Mouse (Mus musculus) hindbrain, embryonic 11.5 days (tissue): ENCODE measurements around the gene Cmtm7. TPM values are rescaled to one million over a fixed set of nuclear protein-coding genes. Genes with fewer than 3 reads are reported as not detected.

Experiments used
- ATAC-seq: fragments of 200-750 bp; cut with Nextera tagmentation; 2 replicates; pipeline ENCODE4 v1.8.0; 2017; ENCODE audit warnings: mild to moderate bottlenecking, moderate TSS enrichment, moderate library complexity; ENCODE audit not compliant: low FRiP score
- DNase-seq: peaks from one replicate; pipeline ENCODE4 v3.0.0-alpha.2; 2015; ENCODE audit warnings: low spot score
- H3K27ac ChIP-seq: fragments of 300-500 bp; sonication (generic); 2 replicates; pipeline ENCODE4 v1.5.1; 2014; ENCODE audit warnings: mild to moderate bottlenecking, low read depth, low read length
- H3K27me3 ChIP-seq: fragments of 300-500 bp; sonication (generic); 2 replicates; pipeline ENCODE4 v1.6.1; 2014; ENCODE audit warnings: mild to moderate bottlenecking, low read length, moderate library complexity, mixed read lengths; ENCODE audit not compliant: control insufficient read depth, insufficient read depth
- H3K36me3 ChIP-seq: fragments of 300-500 bp; sonication (generic); 2 replicates; pipeline ENCODE4 v1.6.1; 2014; ENCODE audit warnings: mild to moderate bottlenecking, low read length, moderate library complexity, mixed read lengths; ENCODE audit not compliant: control insufficient read depth, insufficient read depth
- H3K4me1 ChIP-seq: fragments of 300-500 bp; sonication (generic); replicated peaks from 2 replicates; pipeline ENCODE4 v1.6.1; 2014; ENCODE audit warnings: low read length, mixed read lengths; ENCODE audit not compliant: control insufficient read depth, insufficient read depth
- H3K4me2 ChIP-seq: fragments of 300-500 bp; sonication (generic); replicated peaks from 2 replicates; pipeline ENCODE4 v1.6.1; 2014; ENCODE audit warnings: mild to moderate bottlenecking, low read depth, low read length
- H3K4me3 ChIP-seq: fragments of 300-500 bp; sonication (generic); 2 replicates; pipeline ENCODE4 v1.5.1; 2014; ENCODE audit warnings: low read depth, low read length
- H3K9ac ChIP-seq: fragments of 300-500 bp; sonication (generic); 2 replicates; pipeline ENCODE4 v1.6.1; 2014; ENCODE audit warnings: low read depth, low read length
- H3K9me3 ChIP-seq: fragments of 300-500 bp; sonication (generic); 2 replicates; pipeline ENCODE4 v1.6.1; 2016; ENCODE audit warnings: low read length; ENCODE audit not compliant: control insufficient read depth
- WGBS: fragments of 180-500 bp; shearing (Covaris S2); extraction: QIAGEN DNeasy Blood & Tissue Kit; methylation state at CpG from one replicate; pipeline ENCODE4 v1.1.7; 2014; 5-methylcytosine and 5-hydroxymethylcytosine counted together
- polyA plus RNA-seq: library from polyadenylated mRNA; unstranded; fragments of >200 nt; fragmentation: Nextera tagmentation; extraction: Ambion mirVana; gene quantifications from 2 replicates; pipeline ENCODE4 v1.2.1, GENCODE M21; 2014

Cmtm7 gene
- polyA plus RNA-seq, 1 experiment from 2014 or later: 77.8 TPM

DNA sequence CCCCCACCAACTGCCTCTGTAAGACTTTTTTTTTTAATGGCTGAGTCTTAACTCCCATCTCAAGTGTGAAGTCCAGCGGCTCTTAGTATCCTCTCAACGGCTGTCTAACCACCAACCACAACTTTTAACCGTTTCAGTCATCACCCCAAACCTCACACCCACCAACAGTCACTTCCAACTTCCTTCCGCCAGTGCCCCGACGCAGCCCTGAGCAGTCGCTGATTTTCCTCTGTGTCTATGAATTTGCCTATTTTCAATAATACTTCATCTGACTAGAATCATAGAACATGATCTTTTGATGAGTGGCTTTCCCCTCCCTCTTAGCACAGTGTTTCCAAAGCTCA is 3.6 kb downstream of the Cmtm7 start:
- 91% methylated on average over 7 of the region's 7 CpGs for WGBS

DNA sequence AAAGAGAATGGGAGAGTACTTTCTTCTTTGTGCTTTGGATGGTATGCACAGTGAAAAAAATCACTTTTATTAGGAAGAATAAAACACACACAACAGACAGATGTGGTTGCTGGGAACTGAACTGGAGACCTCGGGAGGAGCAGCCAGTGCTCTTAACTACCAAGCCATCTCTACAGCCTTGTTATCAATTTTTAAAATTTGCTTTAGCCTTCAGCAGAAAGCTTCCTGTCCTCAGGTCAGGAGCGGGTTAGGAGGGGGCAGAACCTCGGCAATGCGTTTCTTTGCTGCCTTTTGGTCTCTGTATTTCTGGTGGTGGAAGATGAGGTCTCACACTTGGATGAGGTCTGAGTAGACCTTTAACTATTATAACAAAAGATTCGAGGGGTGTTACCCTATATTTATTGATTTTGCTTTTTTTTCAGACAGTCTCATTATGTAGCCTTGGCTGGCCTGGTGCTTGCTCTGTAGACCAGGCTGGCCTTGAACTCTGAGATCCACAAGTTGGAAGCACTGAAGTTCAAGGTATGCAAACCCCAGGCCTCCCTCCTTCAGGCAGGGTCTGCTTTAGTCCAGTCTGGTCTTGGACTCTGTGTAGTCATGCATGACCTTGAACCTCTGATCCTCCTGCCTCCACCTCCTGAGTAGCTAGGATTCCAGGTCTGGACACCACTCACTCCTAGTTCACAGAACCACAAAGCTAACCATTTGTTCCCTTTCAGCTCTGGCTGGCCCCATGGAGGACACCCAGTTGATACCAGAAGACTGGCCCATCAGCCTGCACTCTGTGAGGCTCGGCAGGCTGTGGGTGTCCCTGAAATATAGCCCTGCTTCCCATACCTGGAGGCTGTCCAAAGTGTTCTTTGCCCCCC is 4.2 kb downstream of the Cmtm7 start:
- Histone ChIP-seq H3K4me3 (no peak overlapping the region), H3K9ac (no peak overlapping the region), H3K4me1 (0 out of 2 replicates have a peak, but pooled peaks cover 2% of the 10 kb centered on the region), H3K27me3 (no peaks in the 10 kb centered on the region), H3K4me2 (no peak overlapping the region), H3K27ac (no peak overlapping the region), H3K9me3 (no peaks in the 10 kb centered on the region), H3K36me3 (no peaks in the 10 kb centered on the region)
- 88% methylated on average over 6 of the region's 6 CpGs for WGBS
- no peak for DNase-seq
- ATAC-seq: no peak

More for the DNA sequence above, 3.6 kb downstream of the Cmtm7 start:
- Histone ChIP-seq H3K27ac (no peak overlapping the region), H3K27me3 (no peaks in the 10 kb centered on the region), H3K4me1 (0 out of 2 replicates have a peak, but pooled peaks cover 2% of the 10 kb centered on the region), H3K9ac (no peak overlapping the region), H3K36me3 (no peaks in the 10 kb centered on the region), H3K4me3 (no peak overlapping the region), H3K4me2 (no peak overlapping the region), H3K9me3 (no peaks in the 10 kb centered on the region)
- ATAC-seq: no peak
- no peak for DNase-seq

DNA sequence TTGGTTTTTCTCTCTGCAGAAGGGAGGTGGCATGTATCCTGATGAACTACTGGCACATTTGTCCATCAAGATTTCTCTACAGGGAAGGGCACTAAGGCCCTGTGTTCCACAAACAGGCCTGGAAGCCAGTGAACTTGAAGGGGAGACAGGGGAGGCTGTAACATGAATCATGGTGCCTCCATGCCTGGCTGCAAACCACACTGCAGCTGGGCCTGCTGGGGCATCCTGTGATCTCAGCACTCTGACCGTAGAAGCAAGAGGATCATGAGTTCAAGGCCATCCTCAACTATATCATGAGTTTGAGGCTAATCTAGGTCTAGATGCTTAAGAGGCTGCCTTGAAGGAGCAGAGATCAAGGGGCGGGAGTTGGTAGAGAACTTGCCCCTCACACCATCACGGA is 5.3 kb downstream of the Cmtm7 start:
- Histone ChIP-seq H3K9me3 (no peaks in the 10 kb centered on the region), H3K4me1 (0 out of 2 replicates have a peak, but pooled peaks cover 2% of the 10 kb centered on the region), H3K9ac (no peak overlapping the region), H3K36me3 (no peaks in the 10 kb centered on the region), H3K27me3 (no peaks in the 10 kb centered on the region), H3K4me3 (no peak overlapping the region), H3K4me2 (no peak overlapping the region), H3K27ac (no peak overlapping the region)
- WGBS: 90% methylated on average over 3 of the region's 3 CpGs
- DNase-seq: no peak
- no peak for ATAC-seq

DNA sequence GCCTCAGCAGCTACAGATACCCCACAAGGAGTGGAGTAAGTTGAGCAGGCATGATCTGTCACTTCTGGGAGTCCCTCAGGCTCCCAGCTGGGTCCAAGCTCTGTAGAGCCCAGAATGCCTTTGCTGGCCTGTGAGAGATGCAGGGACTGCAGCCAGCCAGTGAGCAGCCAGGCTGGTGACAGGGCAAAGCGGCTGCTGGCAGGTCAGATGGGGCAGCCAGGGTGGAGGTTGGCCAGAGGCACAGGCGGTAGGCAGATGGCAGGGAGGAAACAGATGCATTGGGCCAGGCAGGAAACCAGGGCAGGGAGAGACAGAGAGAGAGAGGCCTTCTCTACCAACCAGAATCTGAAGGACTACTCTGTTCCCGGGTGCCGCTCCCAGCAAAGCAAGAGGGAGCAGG is 6.4 kb downstream of the Cmtm7 start:
- Histone ChIP-seq H3K9ac (no peak overlapping the region), H3K36me3 (no peaks in the 10 kb centered on the region), H3K9me3 (no peaks in the 10 kb centered on the region), H3K4me2 (no peak overlapping the region), H3K4me1 (no peaks in the 10 kb centered on the region), H3K27me3 (no peaks in the 10 kb centered on the region), H3K4me3 (no peak overlapping the region), H3K27ac (no peak overlapping the region)
- no peak for DNase-seq
- 57% methylated on average over 4 of the region's 4 CpGs for WGBS
- no peak for ATAC-seq

DNA sequence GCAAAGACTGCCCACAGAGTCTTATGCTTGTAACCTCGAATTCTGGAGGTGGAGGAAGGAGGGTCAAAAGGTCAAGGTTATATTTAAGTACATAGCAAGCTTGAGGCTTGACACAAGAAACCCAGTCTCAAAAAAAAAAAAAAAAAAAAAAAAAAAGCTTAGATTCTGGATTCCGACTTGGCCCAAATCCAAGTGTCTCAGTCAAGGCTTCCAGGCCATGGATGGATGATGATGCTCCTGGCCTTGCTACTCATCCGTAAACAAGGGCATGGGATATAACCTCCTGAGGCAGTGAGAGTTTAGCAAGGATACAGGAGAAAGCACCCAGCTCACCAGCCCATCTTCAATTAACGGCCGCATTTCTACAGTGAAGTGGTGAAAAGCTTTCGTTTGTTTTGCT is 7.0 kb downstream of the Cmtm7 start:
- no peak overlapping the region for H3K4me3 ChIP-seq
- H3K9ac ChIP-seq: no peak overlapping the region
- H3K27me3 ChIP-seq: no peaks in the 10 kb centered on the region
- DNase-seq (no peak), ATAC-seq (no peak)
- H3K36me3 ChIP-seq: no peaks in the 10 kb centered on the region
- no peaks in the 10 kb centered on the region for H3K4me1 ChIP-seq
- no peaks in the 10 kb centered on the region for H3K9me3 ChIP-seq
- 81% methylated on average over 6 of the region's 6 CpGs for WGBS
- no peak overlapping the region for H3K27ac ChIP-seq
- no peak overlapping the region for H3K4me2 ChIP-seq

DNA sequence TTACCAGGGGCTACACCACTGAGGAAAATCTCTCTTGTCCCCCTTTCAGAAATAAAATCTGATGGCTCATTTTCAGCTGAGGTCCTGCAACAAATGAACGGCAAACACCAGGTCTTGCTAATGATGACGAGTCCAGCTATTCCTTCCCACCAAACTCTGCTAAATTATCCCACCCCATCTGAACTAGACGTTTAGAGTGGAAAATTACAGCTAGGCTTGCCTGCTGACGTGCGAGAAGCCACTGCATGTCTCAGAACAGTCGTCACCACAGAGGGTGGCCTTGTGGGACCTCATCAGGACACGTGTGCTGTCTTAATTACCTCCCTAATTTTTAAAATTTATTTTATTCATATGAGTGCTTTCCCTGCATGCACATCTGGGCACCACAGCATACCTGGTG is 10.1 kb downstream of the Cmtm7 start:
- Histone ChIP-seq H3K4me1 (no peaks in the 10 kb centered on the region; the same call in 1 of the 2 replicates), H3K9me3 (no peaks in the 10 kb centered on the region), H3K4me3 (no peak overlapping the region), H3K27ac (no peak overlapping the region), H3K27me3 (no peaks in the 10 kb centered on the region), H3K36me3 (no peaks in the 10 kb centered on the region), H3K9ac (no peak overlapping the region), H3K4me2 (no peak overlapping the region)
- DNase-seq (no peak), ATAC-seq (no peak)
- WGBS: 90% methylated on average over 7 of the region's 7 CpGs

DNA sequence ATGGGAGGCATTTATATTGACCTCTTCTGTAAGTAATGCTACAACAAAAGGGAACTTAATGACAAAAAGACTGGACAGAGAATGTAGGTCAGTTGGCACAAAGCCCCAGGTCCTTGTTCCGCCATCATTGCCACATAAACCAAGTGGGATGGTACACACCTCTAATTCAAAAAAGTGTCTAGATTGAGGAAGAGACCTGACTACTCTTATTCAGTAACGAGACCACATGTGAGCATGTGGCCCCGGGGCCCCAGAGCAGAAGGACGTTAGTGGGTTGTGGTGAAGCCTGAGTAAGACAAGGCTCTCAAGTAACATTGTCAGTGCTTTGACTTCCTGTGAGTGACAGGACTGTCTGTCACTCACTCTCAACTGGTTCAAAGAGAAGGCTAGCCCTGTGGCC is 11.4 kb downstream of the Cmtm7 start:
- 88% methylated on average over 4 of the region's 4 CpGs for WGBS
- no peaks in the 10 kb centered on the region for H3K27me3 ChIP-seq
- no peak overlapping the region for H3K4me3 ChIP-seq
- H3K4me2 ChIP-seq: no peak overlapping the region
- no peaks in the 10 kb centered on the region for H3K9me3 ChIP-seq
- no peak overlapping the region for H3K9ac ChIP-seq
- no peak overlapping the region for H3K27ac ChIP-seq
- ATAC-seq (no peak), DNase-seq (no peak)
- H3K4me1 ChIP-seq: no peaks in the 10 kb centered on the region; the same call in 1 of the 2 replicates
- H3K36me3 ChIP-seq: no peaks in the 10 kb centered on the region

DNA sequence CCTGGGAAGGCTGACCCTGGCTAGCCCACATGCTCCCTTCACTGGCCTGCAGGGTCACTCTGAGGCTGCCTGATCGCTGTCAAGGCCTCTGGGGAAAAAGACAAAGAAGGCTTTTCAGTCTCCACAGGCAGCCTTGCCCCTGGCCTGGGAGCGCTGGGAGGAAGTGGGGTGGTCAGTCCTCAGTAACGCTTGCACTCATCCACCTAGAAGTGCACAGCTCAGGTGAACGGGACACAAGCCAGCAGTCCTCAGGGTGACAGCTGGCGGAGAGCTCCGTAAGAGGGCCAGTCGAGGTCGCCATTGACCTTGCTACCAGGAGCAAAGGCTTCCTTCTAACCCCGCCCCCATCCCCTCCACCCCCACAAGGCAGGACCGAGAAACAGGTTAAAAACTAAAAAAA is 13.6 kb downstream of the Cmtm7 start:
- DNase-seq: peak; percentile 19
- ATAC-seq: no peak
- Histone ChIP-seq H3K9me3 (no peaks in the 10 kb centered on the region), H3K4me2 (no peak overlapping the region), H3K27me3 (no peaks in the 10 kb centered on the region), H3K27ac (peak overlapping the region; percentile 58; the same call in 1 of the 2 replicates), H3K4me1 (no peaks in the 10 kb centered on the region; the same call in 1 of the 2 replicates), H3K4me3 (no peak overlapping the region), H3K9ac (no peak overlapping the region), H3K36me3 (no peaks in the 10 kb centered on the region)
- WGBS: 46% methylated on average over 10 of the region's 10 CpGs

DNA sequence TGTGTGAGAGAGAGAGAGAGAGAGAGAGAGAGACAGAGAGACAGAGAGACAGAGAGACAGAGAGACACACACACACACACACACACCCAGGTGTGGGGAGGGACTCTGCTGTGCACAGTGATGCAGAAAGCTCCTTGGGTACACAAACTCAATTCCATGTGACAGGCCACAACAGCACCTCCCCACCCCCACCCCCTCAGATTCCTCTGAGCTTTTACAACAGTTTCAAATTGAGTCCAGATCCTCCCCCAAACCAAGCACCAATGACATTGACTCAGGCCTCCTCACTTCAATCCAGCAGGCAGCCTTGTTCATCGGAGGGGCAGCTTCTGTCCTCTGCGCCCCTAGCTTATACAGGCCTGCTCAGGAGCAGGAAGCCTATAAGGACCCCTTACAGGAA is 14.1 kb downstream of the Cmtm7 start:
- H3K27ac ChIP-seq: peak overlapping the region; percentile 58; the same call in 1 of the 2 replicates
- H3K4me1 ChIP-seq: no peaks in the 10 kb centered on the region; the same call in 1 of the 2 replicates
- no peaks in the 10 kb centered on the region for H3K27me3 ChIP-seq
- ATAC-seq (no peak), DNase-seq (no peak)
- no peaks in the 10 kb centered on the region for H3K36me3 ChIP-seq
- WGBS: 63% methylated on average over 2 of the region's 2 CpGs
- H3K4me2 ChIP-seq: no peak overlapping the region
- H3K9me3 ChIP-seq: no peaks in the 10 kb centered on the region
- no peak overlapping the region for H3K9ac ChIP-seq
- no peak overlapping the region for H3K4me3 ChIP-seq
